Mouse (Mus musculus) urinary bladder, postnatal 14 days (tissue): ENCODE results near the gene Ifit3b.
"Not testable (repeated sequence)": the region's sequence is repeated elsewhere in the genome, so short reads cannot be mapped to it uniquely, and the experiment has no call there.

Source experiments
- DNase-seq: peaks from one replicate; pipeline ENCODE4 v3.0.0; 2021; ENCODE audit warnings: low spot score

Ifit3b gene

GRCm38 (mm10) chr19:34610118-34610517, 2.3 kb downstream of the Ifit3b start:
- not testable (repeated sequence) for DNase-seq

GRCm38 (mm10) chr19:34612243-34613001, 4.7 kb downstream of the Ifit3b start:
- DNase-seq = not testable (repeated sequence)

- no peak for DNase-seq
These were observed 13.1 kb downstream of the Ifit3b start for GRCm38 (mm10) chr19:34620871-34621270.

- DNase-seq = no peak
These were observed 16.0 kb downstream of the Ifit3b start for GRCm38 (mm10) chr19:34623781-34624180.

- DNase-seq = no peak
These were observed 16.9 kb downstream of the Ifit3b start for GRCm38 (mm10) chr19:34624663-34625062.

GRCm38 (mm10) chr19:34627496-34627895, 19.7 kb downstream of the Ifit3b start:
- DNase-seq = no peak

- DNase-seq = no peak
These were observed 23.7 kb downstream of the Ifit3b start for GRCm38 (mm10) chr19:34631487-34631886.

- no peak for DNase-seq
These were observed 25.7 kb downstream of the Ifit3b start for GRCm38 (mm10) chr19:34633484-34633883.

- peak; percentile 50 for DNase-seq
These were observed 29.3 kb downstream of the Ifit3b start for GRCm38 (mm10) chr19:34636933-34637557.

GRCm38 (mm10) chr19:34640623-34641022, 32.9 kb downstream of the Ifit3b start, which contains the start of the genes Ifit1bl2 and Ifit1:
Ifit1bl2 (minus strand) TSS chr19:34640743.
Ifit1 (plus strand) TSS chr19:34640871.
- no peak for DNase-seq

- no peak for DNase-seq
These were observed 34.8 kb downstream of the Ifit3b start for GRCm38 (mm10) chr19:34642616-34643015.

GRCm38 (mm10) chr19:34647630-34648029, 39.9 kb downstream of the Ifit3b start:
- not testable (repeated sequence) for DNase-seq

- DNase-seq = no peak
These were observed 42.5 kb downstream of the Ifit3b start for GRCm38 (mm10) chr19:34650276-34650675.

- no peak for DNase-seq
These were observed 43.2 kb downstream of the Ifit3b start for GRCm38 (mm10) chr19:34650997-34651396.

GRCm38 (mm10) chr19:34655227-34655805, 47.5 kb downstream of the Ifit3b start:
- DNase-seq = no peak

GRCm38 (mm10) chr19:34656511-34657298, 48.9 kb downstream of the Ifit3b start:
- DNase-seq = no peak

GRCm38 (mm10) chr19:34662067-34662507, 54.3 kb downstream of the Ifit3b start:
- DNase-seq = peak; percentile 69

GRCm38 (mm10) chr19:34662740-34663139, 55.0 kb downstream of the Ifit3b start:
- DNase-seq = no peak
